Mouse (Mus musculus) CH12F3 (cell line): Measurements from ENCODE around the gene Spint4.

ENCODE experiments used
- in situ Hi-C: fragments of 300-500 bp; cut with MboI; formaldehyde crosslinking; loops from 2 replicates; pipeline ENCODE4 v1.14.3; 2020; ENCODE audit warnings: low sequenced_read_pairs

Spint4 gene

GRCm38 (mm10) chr2:164725895-164726619, 27.8 kb downstream of the Spint4 start:
- in situ Hi-C loops = loop anchor here (10.0 kb wide), 1 partner anchor 121 kb away; no protein-coding TSS in a partner anchor

GRCm38 (mm10) chr2:164731719-164732118, 33.4 kb downstream of the Spint4 start:
- in situ Hi-C loops = no loop called here

- in situ Hi-C loops = no loop called here
Measured at GRCm38 (mm10) chr2:164733259-164733658, 35.0 kb downstream of the Spint4 start.

- in situ Hi-C loops = no loop called here
Measured at GRCm38 (mm10) chr2:164734839-164735238, 36.5 kb downstream of the Spint4 start.

- in situ Hi-C loops = no loop called here
Measured at GRCm38 (mm10) chr2:164735446-164735845, 37.1 kb downstream of the Spint4 start.

- in situ Hi-C loops = no loop called here
Measured at GRCm38 (mm10) chr2:164737377-164738090, 39.2 kb downstream of the Spint4 start.

GRCm38 (mm10) chr2:164739876-164740275, 41.6 kb downstream of the Spint4 start:
- in situ Hi-C loops = no loop called here

- in situ Hi-C loops = no loop called here
Measured at GRCm38 (mm10) chr2:164744987-164745386, 46.7 kb downstream of the Spint4 start.

- in situ Hi-C loops = no loop called here
Measured at GRCm38 (mm10) chr2:164745843-164746479, 47.7 kb downstream of the Spint4 start, which contains the start of the genes Wfdc3 and Dnttip1. Gene Wfdc3, minus strand, starts transcription at chr2:164745931. Gene Dnttip1, plus strand, starts transcription at chr2:164745983.

GRCm38 (mm10) chr2:164746693-164747092, 48.4 kb downstream of the Spint4 start:
- in situ Hi-C loops = no loop called here

GRCm38 (mm10) chr2:164748191-164748590, 49.9 kb downstream of the Spint4 start:
- in situ Hi-C loops = no loop called here

- in situ Hi-C loops = no loop called here
Measured at GRCm38 (mm10) chr2:164748991-164749390, 50.7 kb downstream of the Spint4 start.
